Mouse (Mus musculus) lung, embryonic 14.5 days (tissue): ENCODE measurements around the gene Syt8. TPM values are rescaled to one million over a fixed set of nuclear protein-coding genes. Genes with fewer than 3 reads are reported as not detected.

Experiments
- ATAC-seq: fragments of 200-750 bp; cut with Nextera tagmentation; 2 replicates; pipeline ENCODE4 v1.8.0; 2017; ENCODE audit warnings: mild to moderate bottlenecking, moderate TSS enrichment, moderate library complexity; ENCODE audit not compliant: insufficient read depth
- DNase-seq: peaks from one replicate; pipeline ENCODE4 v3.0.0-alpha.2; 2015
- H3K27ac ChIP-seq: fragments of 300-500 bp; sonication (generic); 2 replicates; pipeline ENCODE4 v1.5.1; 2014; ENCODE audit warnings: low read depth, mild to moderate bottlenecking, moderate library complexity
- H3K27me3 ChIP-seq: fragments of 300-500 bp; sonication (generic); 2 replicates; pipeline ENCODE4 v1.6.1; 2014; ENCODE audit warnings: low read length, control low read depth; ENCODE audit not compliant: insufficient read depth
- H3K36me3 ChIP-seq: fragments of 300-500 bp; sonication (generic); 2 replicates; pipeline ENCODE4 v1.6.1; 2014; ENCODE audit warnings: control low read depth; ENCODE audit not compliant: insufficient read depth
- H3K4me1 ChIP-seq: fragments of 300-500 bp; sonication (generic); 2 replicates; pipeline ENCODE4 v1.6.1; 2014; ENCODE audit warnings: antibody characterized with exemption, control low read depth; ENCODE audit not compliant: insufficient read depth
- H3K4me2 ChIP-seq: fragments of 300-500 bp; sonication (generic); 2 replicates; pipeline ENCODE4 v1.6.1; 2014; ENCODE audit warnings: mild to moderate bottlenecking
- H3K4me3 ChIP-seq: fragments of 300-500 bp; sonication (generic); 2 replicates; pipeline ENCODE4 v1.5.1; 2014; ENCODE audit warnings: low read depth, low read length
- H3K9ac ChIP-seq: fragments of 300-500 bp; sonication (generic); 2 replicates; pipeline ENCODE4 v1.6.1; 2014
- H3K9me3 ChIP-seq: fragments of 300-500 bp; sonication (generic); 2 replicates; pipeline ENCODE4 v1.6.1; 2016; ENCODE audit warnings: low read depth, low read length, control low read depth
- CTCF ChIP-seq: IDR thresholded peaks from 2 replicates; pipeline ENCODE4 v1.5.1; 2016; ENCODE audit warnings: antibody characterized with exemption, low read depth
- WGBS: fragments of 180-500 bp; shearing (Covaris S2); extraction: QIAGEN DNeasy Blood & Tissue Kit; methylation state at CpG from one replicate; pipeline ENCODE4 v1.1.7; 2014; 5-methylcytosine and 5-hydroxymethylcytosine counted together
- polyA plus RNA-seq: library from polyadenylated mRNA; unstranded; fragments of >200 nt; fragmentation: Nextera tagmentation; extraction: Ambion mirVana; gene quantifications from 2 replicates; pipeline ENCODE4 v1.2.1, GENCODE M21; 2014

The Syt8 gene
- polyA plus RNA-seq, 1 experiment from 2014 or later, result not detected

- 92% methylated on average over 3 of the region's 3 CpGs for WGBS
- no peak overlapping the region for H3K4me3 ChIP-seq
Measured at GRCm38 (mm10) chr7:142480661-142481060, 46.0 kb downstream of the Syt8 start.

GRCm38 (mm10) chr7:142481186-142481567 is 46.5 kb downstream of the Syt8 start:
- DNase-seq (peak; percentile 83), ATAC-seq (peak; percentile 3; the same call in 1 of the 2 replicates)
- Histone ChIP-seq H3K9ac (peak overlapping the region; percentile 62), H3K27me3 (no peaks in the 10 kb centered on the region), H3K27ac (peak overlapping the region; percentile 98), H3K4me3 (peak overlapping the region; percentile 16), H3K4me2 (peak overlapping the region; percentile 59), H3K9me3 (no peaks in the 10 kb centered on the region), H3K36me3 (peaks cover 27% of the 10 kb centered on the region), H3K4me1 (peaks cover 31% of the 10 kb centered on the region)
- WGBS, result 4% methylated on average over 5 of the region's 5 CpGs
- TF ChIP-seq CTCF, result peak; percentile 80

More at GRCm38 (mm10) chr7:142480661-142481060, 46.0 kb downstream of the Syt8 start:
- no peak for DNase-seq
- peak overlapping the region; percentile 98 for H3K27ac ChIP-seq
- peak overlapping the region; percentile 59 for H3K4me2 ChIP-seq
- H3K9me3 ChIP-seq, result no peaks in the 10 kb centered on the region
- no peak for TF ChIP-seq CTCF
- no peak for ATAC-seq
- peak overlapping the region; percentile 62 for H3K9ac ChIP-seq
- H3K27me3 ChIP-seq, result no peaks in the 10 kb centered on the region
- peaks cover 22% of the 10 kb centered on the region for H3K36me3 ChIP-seq
- peaks cover 33% of the 10 kb centered on the region for H3K4me1 ChIP-seq

GRCm38 (mm10) chr7:142481568-142482255 is 47.1 kb downstream of the Syt8 start:
- ATAC-seq, result peak; percentile 81
- Histone ChIP-seq H3K4me3 (peak overlapping the region; percentile 16), H3K9me3 (no peaks in the 10 kb centered on the region), H3K27ac (peak overlapping the region; percentile 98), H3K36me3 (peaks cover 32% of the 10 kb centered on the region), H3K9ac (peak overlapping the region; percentile 62), H3K27me3 (no peaks in the 10 kb centered on the region), H3K4me2 (peak overlapping the region; percentile 59), H3K4me1 (peaks cover 31% of the 10 kb centered on the region)
- no peak for TF ChIP-seq CTCF
- WGBS, result under 1% methylated on average over 22 of the region's 22 CpGs
- DNase-seq, result peak; percentile 89

GRCm38 (mm10) chr7:142482256-142482609 is 47.6 kb downstream of the Syt8 start:
- no peak for TF ChIP-seq CTCF
- 3% methylated on average over 6 of the region's 6 CpGs for WGBS
- no peaks in the 10 kb centered on the region for H3K9me3 ChIP-seq
- H3K4me1 ChIP-seq, result peaks cover 31% of the 10 kb centered on the region
- peaks cover 34% of the 10 kb centered on the region for H3K36me3 ChIP-seq
- peak overlapping the region; percentile 62 for H3K9ac ChIP-seq
- H3K27me3 ChIP-seq, result no peaks in the 10 kb centered on the region
- ATAC-seq (peak; percentile 43), DNase-seq (peak; percentile 82)
- peak overlapping the region; percentile 98 for H3K27ac ChIP-seq
- H3K4me3 ChIP-seq, result no peak overlapping the region
- H3K4me2 ChIP-seq, result peak overlapping the region; percentile 59

DNA sequence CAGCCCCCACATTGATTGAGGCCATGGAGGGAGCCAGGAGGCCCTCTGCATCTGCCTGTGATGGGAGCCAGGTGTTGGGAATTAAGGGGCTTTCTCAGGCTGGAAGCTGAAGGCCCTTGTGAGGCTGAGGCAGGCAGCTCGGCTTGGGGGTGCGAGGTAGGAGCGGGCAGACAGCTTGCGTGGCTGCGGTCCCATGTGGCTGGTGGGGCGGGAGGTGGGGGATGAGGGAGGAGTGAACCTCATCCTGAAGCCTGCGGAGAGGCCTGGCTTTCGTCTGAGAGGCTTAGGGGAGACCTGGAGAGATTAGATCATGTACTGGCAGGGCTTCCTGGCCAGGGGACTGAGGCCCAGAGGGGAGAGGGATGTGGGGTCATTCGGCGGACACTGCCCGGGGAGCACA is 48.5 kb downstream of the Syt8 start:
- Histone ChIP-seq H3K4me2 (peak overlapping the region; percentile 25; the same call in 1 of the 2 replicates), H3K27ac (peak overlapping the region; percentile 98), H3K4me3 (no peak overlapping the region), H3K9ac (0 out of 2 replicates have a peak overlapping the region, but pooled peaks have one; percentile 62), H3K9me3 (no peaks in the 10 kb centered on the region), H3K36me3 (peaks cover 35% of the 10 kb centered on the region), H3K4me1 (peaks cover 34% of the 10 kb centered on the region), H3K27me3 (no peaks in the 10 kb centered on the region)
- peak; percentile 69 for DNase-seq
- WGBS, result 27% methylated on average over 11 of the region's 11 CpGs
- ATAC-seq, result 0 out of 2 replicates have a peak, but pooled peaks have one; percentile 3
- TF ChIP-seq CTCF, result no peak

- Histone ChIP-seq H3K27ac (peak overlapping the region; percentile 55; the same call in 1 of the 2 replicates), H3K4me3 (no peak overlapping the region), H3K4me2 (no peak overlapping the region), H3K9ac (no peak overlapping the region), H3K9me3 (no peaks in the 10 kb centered on the region), H3K27me3 (no peaks in the 10 kb centered on the region), H3K36me3 (peaks cover 47% of the 10 kb centered on the region), H3K4me1 (peaks cover 34% of the 10 kb centered on the region)
- no peak for TF ChIP-seq CTCF
- ATAC-seq, result no peak
- no peak for DNase-seq
- WGBS, result 82% methylated on average over 12 of the region's 12 CpGs
Measured at GRCm38 (mm10) chr7:142484780-142485179, 50.1 kb downstream of the Syt8 start.

DNA sequence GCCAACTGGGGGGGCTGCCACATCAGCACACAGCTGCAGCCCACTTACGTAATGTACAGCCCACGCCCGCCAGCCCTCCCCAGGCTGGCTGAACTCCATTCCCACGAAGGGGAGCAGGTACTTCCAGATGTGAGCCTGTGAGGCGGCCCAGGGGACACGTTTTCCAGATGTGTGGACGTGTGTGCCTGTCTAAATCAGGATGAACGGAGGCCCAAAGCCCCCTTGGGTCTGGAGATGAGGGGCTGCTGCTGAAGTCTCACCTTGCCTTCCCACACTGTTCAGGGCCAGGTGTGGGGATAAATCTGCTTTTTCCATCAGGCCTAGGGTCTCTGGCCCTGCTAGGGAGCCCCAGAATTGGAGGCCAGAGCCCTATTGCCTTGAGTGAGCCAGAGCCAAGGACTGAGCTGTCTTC is 52.1 kb downstream of the Syt8 start:
- no peak overlapping the region for H3K4me2 ChIP-seq
- peaks cover 20% of the 10 kb centered on the region for H3K4me1 ChIP-seq
- 52% methylated on average over 8 of the region's 8 CpGs for WGBS
- H3K4me3 ChIP-seq, result no peak overlapping the region
- no peaks in the 10 kb centered on the region for H3K9me3 ChIP-seq
- no peak for DNase-seq
- H3K9ac ChIP-seq, result no peak overlapping the region
- ATAC-seq, result no peak
- peak overlapping the region; percentile 64 for H3K27ac ChIP-seq
- peaks cover 65% of the 10 kb centered on the region for H3K36me3 ChIP-seq
- no peak for TF ChIP-seq CTCF
- no peaks in the 10 kb centered on the region for H3K27me3 ChIP-seq
